Comparison of ENCODE assay signal across 8 mouse cellular contexts in genomic region chr17:35162730-35163129, GRCm38 (mm10). TPM values are rescaled to one million over a fixed set of nuclear protein-coding genes. Genes with fewer than 3 reads are reported as not detected.
A peak's percentile ranks its signal among the peaks of the same experiment; 100 is the strongest.
DNase-seq lines count a peak whose midpoint lies in the region; ATAC-seq lines count a peak whose summit lies in the region.

No protein-coding gene starts in this region.

- no peak for ATAC-seq in embryonic facial prominence, embryonic 12.5 days (ENCODE audit: insufficient number of reproducible peaks, insufficient read depth, low FRiP score, low TSS enrichment)
- ATAC-seq in hindbrain, embryonic 15.5 days (ENCODE audit: low FRiP score, low read depth) = no peak
- no peak for ATAC-seq in liver, embryonic 13.5 days (ENCODE audit: low read depth)
- ATAC-seq in neural tube, embryonic 15.5 days (ENCODE audit: low FRiP score) = no peak

- DNase-seq in cerebellum, adult 11-12 months = peak; percentile 60
- DNase-seq in cerebellum, postnatal 36 days = no peak
- DNase-seq in liver, embryonic 13.5 days = no peak
- DNase-seq in spleen, postnatal 10 days (ENCODE audit: low spot score in 2 of 2) = no peak
- DNase-seq in c-Kit-positive CD71-positive TER-119-positive erythroid progenitor cells, embryonic 14.5 days (ENCODE audit: low spot score) = no peak

- peaks cover 46% of the 10 kb centered on the region for H3K36me3 ChIP-seq in embryonic facial prominence, embryonic 12.5 days
- H3K36me3 ChIP-seq in hindbrain, embryonic 15.5 days = peaks cover 44% of the 10 kb centered on the region
- peaks cover 53% of the 10 kb centered on the region for H3K36me3 ChIP-seq in liver, embryonic 13.5 days
- peaks cover 44% of the 10 kb centered on the region for H3K36me3 ChIP-seq in neural tube, embryonic 15.5 days

- H3K27me3 ChIP-seq in embryonic facial prominence, embryonic 12.5 days = no peaks in the 10 kb centered on the region
- no peaks in the 10 kb centered on the region for H3K27me3 ChIP-seq in hindbrain, embryonic 15.5 days
- no peaks in the 10 kb centered on the region for H3K27me3 ChIP-seq in liver, embryonic 13.5 days
- H3K27me3 ChIP-seq in neural tube, embryonic 15.5 days (replicated peaks) = no peaks in the 10 kb centered on the region

- WGBS in embryonic facial prominence, embryonic 12.5 days = 50% methylated on average over 12 of the region's 12 CpGs
- WGBS in hindbrain, embryonic 15.5 days = 38% methylated on average over 12 of the region's 12 CpGs
- 61% methylated on average over 12 of the region's 12 CpGs for WGBS in liver, embryonic 13.5 days (ENCODE audit: insufficient replicate concordance)
- 43% methylated on average over 12 of the region's 12 CpGs for WGBS in neural tube, embryonic 15.5 days

- peak overlapping the region; percentile 99 for H3K4me3 ChIP-seq in embryonic facial prominence, embryonic 12.5 days
- peak overlapping the region; percentile 96 for H3K4me3 ChIP-seq in hindbrain, embryonic 15.5 days
- peak overlapping the region; percentile 97 for H3K4me3 ChIP-seq in liver, embryonic 13.5 days (replicated peaks)
- H3K4me3 ChIP-seq in neural tube, embryonic 15.5 days (replicated peaks) = peak overlapping the region; percentile 99

- H3K9me3 ChIP-seq in embryonic facial prominence, embryonic 12.5 days = no peaks in the 10 kb centered on the region
- H3K9me3 ChIP-seq in hindbrain, embryonic 15.5 days = no peaks in the 10 kb centered on the region
- no peaks in the 10 kb centered on the region for H3K9me3 ChIP-seq in liver, embryonic 13.5 days (replicated peaks)
- no peaks in the 10 kb centered on the region for H3K9me3 ChIP-seq in neural tube, embryonic 15.5 days (replicated peaks)

- H3K27ac ChIP-seq in embryonic facial prominence, embryonic 12.5 days = no peak overlapping the region
- no peak overlapping the region; the same call in 1 of the 2 replicates for H3K27ac ChIP-seq in hindbrain, embryonic 15.5 days (replicated peaks)
- 0 out of 2 replicates have a peak overlapping the region, but pooled peaks have one; percentile 10 for H3K27ac ChIP-seq in liver, embryonic 13.5 days
- no peak overlapping the region for H3K27ac ChIP-seq in neural tube, embryonic 15.5 days (replicated peaks)

- peaks cover 18% of the 10 kb centered on the region for H3K4me1 ChIP-seq in embryonic facial prominence, embryonic 12.5 days
- H3K4me1 ChIP-seq in hindbrain, embryonic 15.5 days (replicated peaks) = peaks cover 39% of the 10 kb centered on the region
- H3K4me1 ChIP-seq in liver, embryonic 13.5 days (replicated peaks) = peaks cover 42% of the 10 kb centered on the region
- peaks cover 42% of the 10 kb centered on the region for H3K4me1 ChIP-seq in neural tube, embryonic 15.5 days

- peak overlapping the region; percentile 100 for H3K9ac ChIP-seq in embryonic facial prominence, embryonic 12.5 days
- peak overlapping the region; percentile 100 for H3K9ac ChIP-seq in hindbrain, embryonic 15.5 days
- H3K9ac ChIP-seq in liver, embryonic 13.5 days = peak overlapping the region; percentile 100
- peak overlapping the region; percentile 100 for H3K9ac ChIP-seq in neural tube, embryonic 15.5 days (replicated peaks)

- peak overlapping the region; percentile 95 for H3K4me2 ChIP-seq in embryonic facial prominence, embryonic 12.5 days (replicated peaks)
- peak overlapping the region; percentile 95 for H3K4me2 ChIP-seq in hindbrain, embryonic 15.5 days
- H3K4me2 ChIP-seq in liver, embryonic 13.5 days = peak overlapping the region; percentile 90
- peak overlapping the region; percentile 95 for H3K4me2 ChIP-seq in neural tube, embryonic 15.5 days

RNA-seq across cellular contexts. Expression of gene Prrc2a, which starts 2.0 kb away (rescaled TPM):
- 225 and 230 TPM in 2 replicates for polyA plus RNA-seq in embryonic facial prominence, embryonic 12.5 days (2016; fragmentation: Nextera tagmentation; extraction: Ambion mirVana)
- polyA plus RNA-seq in hindbrain, embryonic 15.5 days (2015; fragmentation: Nextera tagmentation; extraction: Ambion mirVana) = 175 and 181 TPM in 2 replicates
- polyA plus RNA-seq in liver, embryonic 13.5 days (2015; fragmentation: Nextera tagmentation; extraction: Ambion mirVana) = 45.1 and 51.5 TPM in 2 replicates
- 155 TPM in 2 replicates for polyA plus RNA-seq in neural tube, embryonic 15.5 days (2015; fragmentation: Nextera tagmentation; extraction: Ambion mirVana)

RNA-seq across cellular contexts. Expression of gene Aif1, which starts 13.1 kb away (rescaled TPM):
- polyA plus RNA-seq in embryonic facial prominence, embryonic 12.5 days (2016; fragmentation: Nextera tagmentation; extraction: Ambion mirVana) = 7.0 and 7.3 TPM in 2 replicates
- 7.4 and 9.6 TPM in 2 replicates for polyA plus RNA-seq in hindbrain, embryonic 15.5 days (2015; fragmentation: Nextera tagmentation; extraction: Ambion mirVana)
- polyA plus RNA-seq in liver, embryonic 13.5 days (2015; fragmentation: Nextera tagmentation; extraction: Ambion mirVana) = 17.4 and 18.5 TPM in 2 replicates
- 12.1 and 12.3 TPM in 2 replicates for polyA plus RNA-seq in neural tube, embryonic 15.5 days (2015; fragmentation: Nextera tagmentation; extraction: Ambion mirVana)

RNA-seq across cellular contexts. Expression of gene Lst1, which starts 25.5 kb away (rescaled TPM):
- 5.9 and 7.7 TPM in 2 replicates for polyA plus RNA-seq in embryonic facial prominence, embryonic 12.5 days (2016; fragmentation: Nextera tagmentation; extraction: Ambion mirVana)
- polyA plus RNA-seq in hindbrain, embryonic 15.5 days (2015; fragmentation: Nextera tagmentation; extraction: Ambion mirVana) = 5.6 and 13.9 TPM in 2 replicates
- polyA plus RNA-seq in liver, embryonic 13.5 days (2015; fragmentation: Nextera tagmentation; extraction: Ambion mirVana) = 21.6 and 29.0 TPM in 2 replicates
- 8.3 and 12.1 TPM in 2 replicates for polyA plus RNA-seq in neural tube, embryonic 15.5 days (2015; fragmentation: Nextera tagmentation; extraction: Ambion mirVana)

RNA-seq across cellular contexts. Expression of gene Bag6, which starts 27.8 kb away (rescaled TPM):
- polyA plus RNA-seq in embryonic facial prominence, embryonic 12.5 days (2016; fragmentation: Nextera tagmentation; extraction: Ambion mirVana) = 73.3 and 74.0 TPM in 2 replicates
- polyA plus RNA-seq in hindbrain, embryonic 15.5 days (2015; fragmentation: Nextera tagmentation; extraction: Ambion mirVana) = 70.0 and 75.7 TPM in 2 replicates
- polyA plus RNA-seq in liver, embryonic 13.5 days (2015; fragmentation: Nextera tagmentation; extraction: Ambion mirVana) = 22.4 and 27.4 TPM in 2 replicates
- polyA plus RNA-seq in neural tube, embryonic 15.5 days (2015; fragmentation: Nextera tagmentation; extraction: Ambion mirVana) = 54.7 and 62.7 TPM in 2 replicates

RNA-seq across cellular contexts. Expression of gene Apom, which starts 30.9 kb away (rescaled TPM):
- polyA plus RNA-seq in embryonic facial prominence, embryonic 12.5 days (2016; fragmentation: Nextera tagmentation; extraction: Ambion mirVana) = 0.46 and 0.49 TPM in 2 replicates
- 0.21 and 0.79 TPM in 2 replicates for polyA plus RNA-seq in hindbrain, embryonic 15.5 days (2015; fragmentation: Nextera tagmentation; extraction: Ambion mirVana)
- polyA plus RNA-seq in liver, embryonic 13.5 days (2015; fragmentation: Nextera tagmentation; extraction: Ambion mirVana) = 553 and 573 TPM in 2 replicates
- 0.20 and 0.84 TPM in 2 replicates for polyA plus RNA-seq in neural tube, embryonic 15.5 days (2015; fragmentation: Nextera tagmentation; extraction: Ambion mirVana)
